Comparison of ENCODE assay signal across 19 mouse cellular contexts in genomic region chr12:91752711-91753110, GRCm38 (mm10). TPM values are rescaled to one million over a fixed set of nuclear protein-coding genes. Genes with fewer than 3 reads are reported as not detected.
A peak's percentile ranks its signal among the peaks of the same experiment; 100 is the strongest.
DNase-seq lines count a peak whose midpoint lies in the region; ATAC-seq and TF ChIP-seq lines count a peak whose summit lies in the region.
"Had no signal": no experiment of that assay in that cellular context is flagged by ENCODE, and none has a peak within 500 bp of the region (broad histone marks: within the 10 kb centered on the region; RNA-seq: fewer than 3 reads in every experiment).

No protein-coding gene starts in this region.

- H3K36me3 ChIP-seq in kidney, embryonic 16.5 days (ENCODE audit: insufficient read depth, low read length) = no peaks in the 10 kb centered on the region
- no peaks in the 10 kb centered on the region for H3K36me3 ChIP-seq in liver, adult 2 months (ENCODE audit: control insufficient read depth, insufficient read depth, low read length)
- H3K36me3 ChIP-seq in liver, embryonic 11.5 days (ENCODE audit: control insufficient read depth, insufficient read depth, low read length) = no peaks in the 10 kb centered on the region
- H3K36me3 ChIP-seq: embryonic facial prominence, embryonic 13.5 days; forebrain, embryonic 15.5 days; hindbrain, embryonic 10.5 days; hindbrain, embryonic 15.5 days had no signal

- peaks cover 7% of the 10 kb centered on the region; the same call in 1 of the 2 replicates for H3K4me1 ChIP-seq in kidney, embryonic 16.5 days (ENCODE audit: insufficient read depth, low read length)
- H3K4me1 ChIP-seq in liver, adult 2 months (ENCODE audit: control insufficient read depth, insufficient read depth, low read length) = no peaks in the 10 kb centered on the region
- H3K4me1 ChIP-seq in liver, embryonic 11.5 days (replicated peaks; ENCODE audit: control insufficient read depth, insufficient read depth, low read length) = peaks cover 38% of the 10 kb centered on the region

- DNase-seq in kidney, adult 11 months = peak; percentile 85
- peak; percentile 90 for DNase-seq in liver, adult 2 months (ENCODE audit: extremely low read depth, low read depth, low spot score)
- DNase-seq in liver, embryonic 11.5 days (ENCODE audit: low spot score) = no peak
- peak; percentile 59 for DNase-seq in kidney, postnatal 14 days
- peak; percentile 15 for DNase-seq in yolk sac, embryonic 10.5 days (ENCODE audit: low spot score)
- no peak for DNase-seq in adrenal gland, postnatal 14 days
- DNase-seq: adrenal gland, postnatal 25 days; cerebellum, adult 18-20 months; cerebellum, adult 9-11 months; cerebellum, postnatal 36 days; heart, adult 2 months had no signal

- no peak for TF ChIP-seq CTCF in liver, adult 2 months (IDR thresholded peaks at IDR 0.05; ENCODE audit: low read depth, low read length)

- no peaks in the 10 kb centered on the region for H3K9me3 ChIP-seq in kidney, embryonic 16.5 days (ENCODE audit: low read length)
- no peaks in the 10 kb centered on the region for H3K9me3 ChIP-seq in liver, embryonic 11.5 days (ENCODE audit: control insufficient read depth, low read length)
- H3K9me3 ChIP-seq: embryonic facial prominence, embryonic 13.5 days; forebrain, embryonic 15.5 days; hindbrain, embryonic 10.5 days; hindbrain, embryonic 15.5 days had no signal

- no peak overlapping the region for H3K27ac ChIP-seq in kidney, embryonic 16.5 days (ENCODE audit: low read length)
- no peak overlapping the region for H3K27ac ChIP-seq in liver, adult 2 months (replicated peaks; ENCODE audit: insufficient read depth, low read depth, low read length)
- H3K27ac ChIP-seq in liver, embryonic 11.5 days (ENCODE audit: low read depth, low read length) = no peak overlapping the region
- H3K27ac ChIP-seq: embryonic facial prominence, embryonic 13.5 days; forebrain, embryonic 15.5 days; heart, adult 2 months; hindbrain, embryonic 10.5 days; hindbrain, embryonic 15.5 days had no signal

- H3K4me3 ChIP-seq in kidney, embryonic 16.5 days (ENCODE audit: low read length) = no peak overlapping the region
- no peak overlapping the region for H3K4me3 ChIP-seq in liver, adult 2 months (ENCODE audit: insufficient read depth, low read depth, low read length)
- H3K4me3 ChIP-seq in liver, embryonic 11.5 days (ENCODE audit: low read depth, low read length) = no peak overlapping the region
- H3K4me3 ChIP-seq: embryonic facial prominence, embryonic 13.5 days; forebrain, embryonic 15.5 days; heart, adult 2 months; hindbrain, embryonic 10.5 days; hindbrain, embryonic 15.5 days had no signal

- 71% methylated on average over 5 of the region's 5 CpGs for WGBS in kidney, embryonic 16.5 days
- WGBS in liver, adult 2 months = 35% methylated on average over 5 of the region's 5 CpGs
- WGBS in liver, embryonic 11.5 days = 85% methylated on average over 5 of the region's 5 CpGs

- peaks cover 14% of the 10 kb centered on the region; the same call in 1 of the 2 replicates for H3K79me2 ChIP-seq in liver, adult 2 months (ENCODE audit: control insufficient read depth, insufficient read depth, low read length)

- ATAC-seq in kidney, embryonic 16.5 days (ENCODE audit: low FRiP score, low TSS enrichment) = no peak
- no peak for ATAC-seq in liver, embryonic 11.5 days (replicated peaks; ENCODE audit: low FRiP score)
- ATAC-seq in granulocyte monocyte progenitor cell, adult 5-6 weeks (replicated peaks; ENCODE audit: poor library complexity, severe bottlenecking) = no peak
- ATAC-seq: forebrain, embryonic 15.5 days had no signal

- no peak overlapping the region for H3K4me2 ChIP-seq in kidney, embryonic 16.5 days (replicated peaks; ENCODE audit: low read depth, low read length)
- no peak overlapping the region for H3K4me2 ChIP-seq in liver, embryonic 11.5 days
- H3K4me2 ChIP-seq: embryonic facial prominence, embryonic 13.5 days; forebrain, embryonic 15.5 days; heart, embryonic 11.5 days; hindbrain, embryonic 15.5 days had no signal

- H3K27me3 ChIP-seq in kidney, embryonic 16.5 days (ENCODE audit: insufficient read depth, low read length) = no peaks in the 10 kb centered on the region
- no peaks in the 10 kb centered on the region for H3K27me3 ChIP-seq in liver, adult 2 months (ENCODE audit: control insufficient read depth, insufficient read depth, low read length)
- no peaks in the 10 kb centered on the region for H3K27me3 ChIP-seq in liver, embryonic 11.5 days (replicated peaks; ENCODE audit: control insufficient read depth, insufficient read depth, low read length)
- H3K27me3 ChIP-seq: embryonic facial prominence, embryonic 13.5 days; forebrain, embryonic 15.5 days; hindbrain, embryonic 15.5 days had no signal

- H3K9ac ChIP-seq in kidney, embryonic 16.5 days (replicated peaks; ENCODE audit: low read length) = no peak overlapping the region
- no peak overlapping the region for H3K9ac ChIP-seq in liver, adult 2 months (ENCODE audit: low read depth, low read length)
- H3K9ac ChIP-seq in liver, embryonic 11.5 days (ENCODE audit: low read depth, low read length) = no peak overlapping the region
- H3K9ac ChIP-seq: embryonic facial prominence, embryonic 13.5 days; forebrain, embryonic 15.5 days; hindbrain, embryonic 15.5 days had no signal

- TF ChIP-seq POLR2A in liver, adult 2 months (IDR thresholded peaks at IDR 0.05; ENCODE audit: extremely low read depth, insufficient read depth, low read length) = no peak

RNA-seq across cellular contexts. Expression of gene Ston2, which starts 35.5 kb away (rescaled TPM):
- 11.0 TPM in 2 replicates for polyA plus RNA-seq in kidney, embryonic 16.5 days (2015; fragmentation: Nextera tagmentation; extraction: Ambion mirVana)
- total RNA-seq in liver, adult 2 months (2014; rRNA removed) = 4.6 and 6.5 TPM in 2 replicates
- polyA plus RNA-seq in liver, adult 2 months (2012; rRNA removed) = 9.3 and 11.4 TPM in 2 replicates
- 29.1 and 33.6 TPM in 2 replicates for polyA plus RNA-seq in liver, embryonic 11.5 days (2014; fragmentation: Nextera tagmentation; extraction: Ambion mirVana)
- total RNA-seq in granulocyte monocyte progenitor cell, adult 5-6 weeks (2014; fragmentation: Nextera tagmentation) = 7.6 and 17.4 TPM in 2 replicates
- total RNA-seq in granulocyte monocyte progenitor cell, adult 5-6 weeks (2017) = 2.9 and 6.9 TPM in 2 replicates
- 6.4 and 10.1 TPM in 2 replicates for total RNA-seq in adrenal gland, postnatal 14 days (2021)
- total RNA-seq: MEL had no signal

Comparison
In these comparisons a context has a peak if more than half of its experiments do, and no peak if none do; other contexts are left out.
1. DNase-seq: peak in kidney, adult 11 months (single experiment), liver, adult 2 months (single experiment), kidney, postnatal 14 days (single experiment) and yolk sac, embryonic 10.5 days (single experiment); none in liver, embryonic 11.5 days (single experiment) and adrenal gland, postnatal 14 days (single experiment).